Mouse (Mus musculus): ENCODE results near the gene Nt5c3.

DNA sequence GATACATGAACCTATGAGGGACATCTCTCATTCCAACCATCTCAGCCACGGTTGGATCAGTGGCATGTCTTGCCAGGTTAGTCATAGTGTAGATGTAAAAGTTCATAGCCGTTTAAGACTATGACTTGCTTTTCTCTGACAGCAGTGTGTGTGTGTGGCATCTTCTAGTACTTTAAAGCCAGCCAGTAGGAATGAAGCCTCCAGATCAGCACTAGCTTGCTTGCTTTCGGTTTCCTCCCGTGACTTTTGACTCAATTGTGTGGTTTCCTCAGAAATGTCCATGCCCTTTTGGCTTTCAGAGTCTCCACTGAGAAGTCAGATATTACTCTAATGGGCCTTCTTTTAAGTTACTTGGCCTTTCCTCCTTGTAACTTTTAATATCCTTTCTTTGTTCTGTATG is 10.6 kb upstream of the Nt5c3 start:
- TF ChIP-seq EP300 (IDR thresholded peaks at IDR 0.05; ENCODE audit: insufficient read depth, low read depth, low read length) (no peak), CTCF (IDR thresholded peaks at IDR 0.05; ENCODE audit: low read depth, low read length) (no peak)
